Mouse (Mus musculus) gastrocnemius, postnatal 25 days (tissue): ENCODE measurements at regions not wholly inside any gene's neighbourhood (a gene's known extent, or its start where the extent isn't known, plus 50 kb on each side); places are given as distances from the start of the nearest gene placed in this dataset.

Source experiments
- DNase-seq: peaks from one replicate; pipeline ENCODE4 v3.0.0; 2022

DNA sequence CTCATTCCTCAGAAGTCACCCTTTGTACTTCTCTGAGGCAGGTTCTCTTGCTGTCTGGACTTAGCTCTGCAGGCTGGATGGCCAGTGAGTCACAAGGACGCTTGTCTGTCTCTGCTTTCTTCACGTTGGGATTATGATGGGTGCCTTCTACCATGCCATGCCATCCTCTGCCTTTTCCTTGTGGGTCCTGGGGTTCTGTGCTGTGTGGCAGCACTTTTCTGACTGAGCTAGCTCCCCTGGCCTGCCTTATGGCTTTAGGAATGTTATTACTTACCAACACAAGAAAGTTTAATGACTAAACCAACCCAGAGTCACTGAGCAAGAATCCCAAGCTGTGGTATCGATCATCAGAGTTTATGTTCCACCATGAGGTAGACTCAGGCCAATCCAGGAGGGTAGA is 280.7 kb downstream of the Gm49356 start:
- no peak for DNase-seq

DNA sequence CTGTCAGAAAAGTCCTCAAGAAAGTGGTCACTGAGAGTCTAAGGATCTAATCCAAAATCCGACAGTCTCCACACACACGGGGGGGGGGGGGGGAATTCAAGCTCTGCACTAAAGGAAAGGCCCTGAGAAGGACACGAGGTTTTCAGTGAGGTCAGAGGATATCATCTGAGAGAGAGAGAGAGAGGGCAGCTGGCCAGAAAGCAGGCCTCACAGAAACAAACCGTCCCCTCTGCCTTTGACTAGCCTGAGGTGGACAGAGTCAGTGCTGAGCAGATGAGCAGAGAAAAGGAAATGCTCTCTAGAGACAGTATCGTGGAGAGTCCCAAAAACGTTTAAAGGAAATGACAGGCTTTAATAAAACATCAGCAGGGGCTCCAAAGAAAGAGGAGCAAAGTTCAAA is 282.0 kb downstream of the Gm49356 start:
- DNase-seq: no peak

GRCm38 (mm10) chr15:59173452-59174245 is 284.6 kb downstream of the Gm49356 start:
- no peak for DNase-seq

GRCm38 (mm10) chr15:59174246-59174751 is 285.2 kb downstream of the Gm49356 start:
- no peak for DNase-seq

- DNase-seq: no peak
Measured at GRCm38 (mm10) chr15:59174893-59175531, 285.9 kb downstream of the Gm49356 start.

DNA sequence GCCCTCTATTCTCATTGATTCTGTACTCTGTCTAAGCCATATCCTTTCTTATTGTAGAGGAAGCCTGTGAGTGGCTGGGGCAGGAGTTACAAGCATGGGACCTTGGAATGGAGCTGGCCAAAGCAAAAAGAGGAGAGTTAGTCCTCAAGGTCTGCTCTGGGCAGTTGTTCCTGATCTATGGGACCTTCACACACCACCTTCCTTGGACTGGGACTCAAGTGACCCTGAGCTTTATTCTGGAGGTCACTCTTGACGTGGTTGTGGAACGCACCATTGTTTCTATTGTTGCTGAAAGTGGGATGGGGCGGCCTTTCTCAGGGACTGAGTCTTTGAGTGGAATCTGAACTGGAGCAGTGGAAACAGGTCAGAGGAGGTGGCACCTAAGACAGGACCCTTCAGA is 291.0 kb downstream of the Gm49356 start:
- no peak for DNase-seq

DNA sequence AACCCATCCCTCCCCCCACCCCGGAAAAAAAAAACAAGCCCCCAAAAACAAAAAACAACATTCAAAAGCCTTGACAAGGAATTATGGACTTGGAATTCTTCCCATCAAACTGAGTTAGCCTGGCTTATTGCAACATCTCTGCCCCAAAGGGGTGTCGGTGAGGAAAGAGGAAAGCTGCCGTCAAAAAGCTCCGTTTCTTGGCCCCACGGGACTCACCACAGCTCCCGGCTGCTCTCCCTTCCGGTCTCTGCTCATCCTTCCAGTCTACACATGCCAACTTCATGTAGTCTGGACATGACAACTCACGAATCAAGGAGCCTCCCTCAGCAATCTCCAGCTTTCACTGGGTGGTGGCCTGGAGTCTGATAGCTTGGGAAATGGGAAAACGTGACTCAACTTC is 295.4 kb downstream of the Gm49356 start:
- DNase-seq: no peak

GRCm38 (mm10) chr15:59187566-59187965 is 298.5 kb downstream of the Gm49356 start:
- no peak for DNase-seq

- DNase-seq: peak; percentile 42
Measured at GRCm38 (mm10) chr15:59188371-59188770, 299.3 kb downstream of the Gm49356 start.

GRCm38 (mm10) chr15:59190511-59190910 is 301.4 kb downstream of the Gm49356 start:
- DNase-seq: no peak

- peak; percentile 89 for DNase-seq
Measured at GRCm38 (mm10) chr15:59194421-59194820, 305.3 kb downstream of the Gm49356 start.

DNA sequence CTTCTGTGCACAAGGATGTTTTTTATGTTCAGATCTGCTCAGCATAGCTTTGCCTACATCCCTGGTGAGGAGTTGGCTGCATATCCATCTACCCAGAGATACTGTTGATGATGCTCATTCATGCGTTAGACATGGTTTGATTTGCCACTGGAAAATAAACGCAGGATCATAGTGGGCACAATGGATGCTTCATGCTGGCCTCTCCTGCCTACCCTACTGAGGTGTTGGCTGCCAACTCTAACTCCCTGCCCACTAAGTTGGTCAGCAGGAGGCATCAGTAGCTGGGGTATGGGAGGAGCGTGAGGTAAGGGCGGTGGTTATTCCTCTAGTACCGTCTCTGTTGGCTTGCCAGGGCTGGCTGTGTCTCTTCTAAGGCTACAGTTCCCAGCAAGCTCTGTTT is 307.3 kb downstream of the Gm49356 start:
- no peak for DNase-seq

DNA sequence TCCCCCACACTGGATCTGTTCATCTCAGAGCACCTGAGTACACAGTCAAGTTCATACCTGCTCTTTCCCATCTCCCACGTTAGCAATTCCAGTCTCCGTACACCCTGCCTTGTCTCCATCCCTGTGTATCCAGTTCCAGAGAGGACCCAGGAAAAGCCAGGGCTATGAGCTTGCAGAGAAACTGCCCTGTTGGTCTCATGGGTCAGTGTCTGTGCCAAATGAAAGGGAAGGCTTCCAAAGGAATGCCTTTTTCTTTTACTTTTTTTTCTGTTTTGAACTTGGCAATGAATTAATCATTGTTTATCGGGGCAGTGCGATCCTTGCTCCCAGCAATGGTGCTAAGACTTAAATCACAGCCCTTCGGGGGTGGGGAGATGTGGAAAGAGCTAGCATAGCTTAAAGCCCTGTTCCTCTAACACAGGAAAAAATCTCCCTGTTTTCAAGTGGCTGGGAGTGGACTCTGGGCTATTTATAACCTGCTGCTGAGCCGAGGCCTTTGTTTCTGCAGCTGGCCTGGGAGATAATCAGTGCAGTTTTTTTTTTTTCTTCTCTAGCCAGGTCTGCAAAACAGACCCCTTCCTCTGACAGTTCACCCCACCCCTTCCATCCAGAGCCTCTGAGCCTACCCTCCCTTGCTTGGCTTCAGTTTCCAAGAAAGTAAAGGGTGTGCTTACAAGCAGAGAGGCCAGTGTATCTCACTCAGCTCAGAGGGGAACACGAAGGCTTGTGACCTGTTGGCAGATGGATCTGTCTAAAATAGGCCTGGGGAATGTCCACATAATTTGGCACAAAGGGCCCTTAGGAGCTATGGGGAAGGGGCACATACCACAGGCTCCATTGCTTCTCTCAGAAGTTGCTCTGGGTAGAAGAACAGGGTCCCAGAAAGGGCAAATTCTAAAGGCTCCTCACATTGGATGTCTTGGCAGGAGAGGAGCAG is 308.6 kb downstream of the Gm49356 start:
- peak; percentile 51 for DNase-seq

DNA sequence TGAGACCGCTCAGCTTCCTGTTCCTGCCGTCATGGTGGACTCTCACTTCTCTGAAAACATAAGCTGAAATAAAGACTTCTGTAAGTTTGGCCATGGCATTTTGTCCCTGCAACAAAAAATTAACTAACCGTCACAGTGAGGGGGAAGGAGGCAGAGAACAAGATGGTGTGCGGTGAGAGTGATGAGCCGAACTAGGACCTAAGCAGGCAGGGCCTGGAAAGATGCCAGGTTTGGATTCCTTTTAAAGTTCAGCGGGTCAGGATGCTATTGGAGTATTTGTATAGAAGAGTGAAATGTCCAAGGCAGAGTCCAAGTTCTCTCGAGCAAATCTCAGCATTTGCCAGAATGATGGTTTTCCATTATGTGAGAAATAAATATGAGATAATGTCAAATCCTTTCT is 312.3 kb downstream of the Gm49356 start:
- no peak for DNase-seq

DNA sequence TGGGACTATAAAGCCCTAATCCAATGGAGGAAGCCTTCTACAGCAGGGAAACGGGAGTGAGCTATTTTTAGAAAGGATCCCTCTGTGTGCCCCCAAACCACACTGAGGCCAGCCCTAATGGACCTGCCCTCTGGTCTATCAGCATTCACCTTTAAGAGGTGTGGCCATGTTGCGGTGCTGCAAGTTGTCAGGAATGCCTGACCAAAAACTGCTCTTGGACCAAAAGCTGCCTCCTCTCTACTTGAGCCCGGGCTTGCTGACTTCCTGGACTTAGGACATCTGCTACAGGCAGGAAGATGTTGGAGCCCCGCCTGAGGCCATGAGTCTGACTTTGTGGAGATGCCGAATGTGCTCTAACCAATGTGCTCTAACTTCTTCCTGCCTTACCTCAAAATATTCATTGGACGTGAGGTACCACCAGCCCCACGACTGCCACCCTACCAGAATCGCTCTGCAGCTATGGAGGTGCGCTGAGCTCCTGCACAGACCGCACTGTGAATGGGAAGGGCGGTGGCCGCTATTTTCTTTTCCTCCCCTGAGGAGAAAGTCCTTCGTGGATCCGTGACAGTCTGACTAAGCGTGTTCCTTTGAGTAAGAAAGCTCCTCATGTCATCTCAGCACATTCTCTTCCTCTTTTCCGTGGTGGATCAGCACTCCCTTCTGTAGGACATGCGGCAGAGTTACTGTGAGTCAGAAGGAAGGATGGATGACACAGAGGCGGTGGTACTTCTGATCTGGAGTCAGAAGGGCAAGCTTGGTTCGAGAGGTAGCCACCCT is 313.0 kb downstream of the Gm49356 start:
- DNase-seq: peak; percentile 29

- DNase-seq: no peak
Measured at GRCm38 (mm10) chr15:59203097-59203849, 314.2 kb downstream of the Gm49356 start.

DNA sequence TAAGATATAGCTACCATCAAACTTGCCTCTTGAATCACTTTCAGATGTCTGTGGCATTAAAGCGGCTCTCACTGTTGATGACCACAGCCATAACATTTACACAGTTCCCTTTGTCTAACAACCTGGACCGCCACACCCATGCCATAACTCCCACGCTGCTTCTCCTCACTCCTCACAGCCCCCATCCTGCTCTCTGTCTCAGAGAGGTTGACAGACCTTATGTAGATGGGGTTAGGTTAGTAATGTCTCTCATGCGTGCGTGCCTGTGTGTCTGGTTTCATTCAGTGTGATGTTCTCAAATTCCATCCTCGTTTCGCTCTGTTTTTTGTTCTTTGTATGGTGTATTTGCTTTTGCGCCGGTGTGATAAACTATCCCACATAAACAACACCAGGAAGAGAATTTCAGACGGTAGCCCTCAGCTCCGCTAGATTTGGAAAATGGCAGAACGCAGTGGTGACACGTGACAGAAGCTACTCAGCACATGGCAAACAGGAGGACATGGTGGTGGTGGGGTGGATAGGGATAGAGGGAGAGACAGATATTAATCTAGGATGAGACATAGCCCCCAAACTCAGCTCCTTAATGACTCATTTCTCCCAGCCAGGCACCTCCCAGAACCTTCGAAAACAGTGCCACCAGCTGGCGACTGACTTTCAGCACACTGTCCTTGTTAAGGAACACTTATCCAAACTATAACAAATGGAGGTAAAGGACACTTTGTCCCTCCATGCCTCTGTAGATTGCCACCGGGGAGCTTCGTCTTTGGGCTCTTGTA is 314.9 kb downstream of the Gm49356 start:
- no peak for DNase-seq

- no peak for DNase-seq
Measured at GRCm38 (mm10) chr15:59205091-59205490, 316.0 kb downstream of the Gm49356 start.

DNA sequence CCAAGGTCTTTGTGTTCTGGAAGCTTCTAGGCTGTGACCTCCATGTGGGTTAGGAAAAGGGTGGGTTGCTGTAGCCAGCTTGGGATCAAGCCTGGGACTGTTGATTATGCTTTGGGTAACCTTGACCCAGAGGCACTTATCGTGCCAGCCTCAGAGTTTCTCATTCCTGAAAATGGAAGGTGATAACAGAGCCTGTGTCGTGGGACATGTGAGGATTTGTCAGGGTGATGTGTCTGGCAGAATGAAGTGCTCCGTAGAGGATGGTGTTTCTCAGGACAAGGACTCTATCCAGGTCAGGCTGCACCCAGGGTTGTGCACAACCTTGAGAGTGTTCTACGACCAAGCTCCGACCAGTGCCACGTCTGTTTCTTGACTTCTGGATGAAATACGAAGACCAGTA is 316.4 kb downstream of the Gm49356 start:
- DNase-seq: no peak

DNA sequence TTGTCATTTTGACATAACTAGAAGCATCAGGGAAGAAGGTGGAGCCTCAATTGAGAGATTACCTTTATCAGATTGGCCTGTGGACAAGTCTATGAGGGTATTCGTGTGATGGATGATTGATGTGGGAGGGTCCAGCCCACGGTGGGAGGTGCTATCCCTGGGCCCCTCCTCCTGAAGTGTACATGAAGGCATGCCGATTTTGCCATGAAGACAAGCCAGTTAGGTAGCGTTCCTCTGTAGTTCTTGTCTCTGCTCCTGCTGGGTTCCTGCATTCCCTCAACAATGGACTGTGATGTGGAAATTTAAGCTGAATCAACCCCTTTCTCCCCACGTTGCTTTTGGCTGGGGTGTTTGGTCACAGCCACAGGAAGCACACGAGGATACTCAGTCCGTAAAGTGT is 317.5 kb downstream of the Gm49356 start:
- DNase-seq: no peak
